Mouse (Mus musculus): ENCODE results near the gene Myt1l. TPM values are rescaled to one million over a fixed set of nuclear protein-coding genes. Genes with fewer than 3 reads are reported as not detected.

Gene Myt1l
- polyA plus RNA-seq, 1 experiment from 2014 or later: 5.1 TPM

DNA sequence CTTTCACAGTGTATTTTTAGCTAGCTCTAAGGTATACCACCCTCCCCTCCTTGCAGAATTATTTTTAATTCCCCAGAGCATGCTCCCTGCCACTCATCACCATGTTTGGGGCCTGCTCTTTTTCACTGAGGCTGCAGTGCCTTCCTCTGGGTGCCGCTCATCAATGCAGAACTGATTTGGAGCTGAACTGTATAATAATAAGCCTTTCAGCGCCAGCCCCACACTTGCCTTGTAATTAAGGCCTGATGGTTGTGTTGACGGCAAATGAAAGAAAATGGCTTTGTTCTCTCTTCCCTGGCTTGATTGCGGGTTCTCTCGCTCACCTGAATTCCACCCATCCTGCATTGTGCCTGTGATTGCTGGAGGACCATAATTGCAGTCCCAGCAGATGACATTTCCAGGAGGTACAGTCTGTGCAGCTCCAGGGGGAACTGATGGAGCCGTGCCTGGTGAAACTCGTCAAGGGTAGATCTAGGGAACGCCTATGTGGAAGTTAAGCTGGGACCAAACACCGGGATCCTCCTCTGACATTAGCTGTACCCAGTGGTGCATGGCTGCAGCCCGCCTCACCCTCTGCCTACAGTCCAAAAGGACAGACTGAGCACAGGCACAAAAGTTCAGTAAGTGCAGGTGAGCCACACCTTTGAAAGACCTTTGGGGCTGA is 101.8 kb downstream of the Myt1l start:
- Histone ChIP-seq H3K9me3 (ENCODE audit: control insufficient read depth, low read depth, low read length) (no peaks in the 10 kb centered on the region), H3K36me3 (ENCODE audit: control insufficient read depth, insufficient read depth, low read length) (no peaks in the 10 kb centered on the region), H3K4me3 (ENCODE audit: low read depth, low read length) (no peak overlapping the region), H3K27me3 (ENCODE audit: control insufficient read depth, insufficient read depth, low read length) (no peaks in the 10 kb centered on the region), H3K27ac (ENCODE audit: low read length) (no peak overlapping the region), H3K4me1 (ENCODE audit: control insufficient read depth, insufficient read depth, low read length) (no peaks in the 10 kb centered on the region), H3K9ac (replicated peaks; ENCODE audit: low read depth, low read length) (no peak overlapping the region), H3K4me2 (replicated peaks; ENCODE audit: low read depth, low read length) (no peak overlapping the region)
- 86% methylated on average over 10 of the region's 10 CpGs for WGBS
- no peak for ATAC-seq (ENCODE audit: insufficient number of reproducible peaks, insufficient read depth, low FRiP score, low read depth)

DNA sequence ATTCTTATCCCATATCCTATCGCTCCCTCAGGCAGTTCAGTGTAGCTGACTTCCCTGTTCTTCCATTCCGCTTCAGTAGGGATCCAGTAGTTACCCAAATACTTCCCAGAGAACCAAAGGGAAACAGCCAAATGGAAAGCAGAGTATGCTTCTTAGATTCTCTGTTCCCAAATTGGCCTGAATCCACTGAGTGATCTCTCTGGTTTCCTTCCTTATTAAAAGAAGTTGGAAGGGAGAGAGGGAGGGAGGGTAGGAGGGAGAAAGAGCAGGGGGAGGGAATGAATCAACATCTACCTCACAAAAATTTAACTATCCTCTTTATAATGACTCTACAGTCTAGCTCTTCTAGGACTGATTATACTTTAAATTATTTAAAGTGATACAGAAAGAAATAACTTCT is 106.3 kb downstream of the Myt1l start:
- Histone ChIP-seq H3K27me3 (ENCODE audit: control insufficient read depth, insufficient read depth, low read length) (no peaks in the 10 kb centered on the region), H3K9me3 (ENCODE audit: control insufficient read depth, low read depth, low read length) (no peaks in the 10 kb centered on the region), H3K27ac (ENCODE audit: low read length) (no peak overlapping the region), H3K9ac (replicated peaks; ENCODE audit: low read depth, low read length) (no peak overlapping the region), H3K4me2 (replicated peaks; ENCODE audit: low read depth, low read length) (no peak overlapping the region), H3K4me1 (ENCODE audit: control insufficient read depth, insufficient read depth, low read length) (no peaks in the 10 kb centered on the region), H3K4me3 (ENCODE audit: low read depth, low read length) (no peak overlapping the region), H3K36me3 (ENCODE audit: control insufficient read depth, insufficient read depth, low read length) (no peaks in the 10 kb centered on the region)
- WGBS: 83% methylated on average over 2 of the region's 2 CpGs
- ATAC-seq (ENCODE audit: insufficient number of reproducible peaks, insufficient read depth, low FRiP score, low read depth): no peak

DNA sequence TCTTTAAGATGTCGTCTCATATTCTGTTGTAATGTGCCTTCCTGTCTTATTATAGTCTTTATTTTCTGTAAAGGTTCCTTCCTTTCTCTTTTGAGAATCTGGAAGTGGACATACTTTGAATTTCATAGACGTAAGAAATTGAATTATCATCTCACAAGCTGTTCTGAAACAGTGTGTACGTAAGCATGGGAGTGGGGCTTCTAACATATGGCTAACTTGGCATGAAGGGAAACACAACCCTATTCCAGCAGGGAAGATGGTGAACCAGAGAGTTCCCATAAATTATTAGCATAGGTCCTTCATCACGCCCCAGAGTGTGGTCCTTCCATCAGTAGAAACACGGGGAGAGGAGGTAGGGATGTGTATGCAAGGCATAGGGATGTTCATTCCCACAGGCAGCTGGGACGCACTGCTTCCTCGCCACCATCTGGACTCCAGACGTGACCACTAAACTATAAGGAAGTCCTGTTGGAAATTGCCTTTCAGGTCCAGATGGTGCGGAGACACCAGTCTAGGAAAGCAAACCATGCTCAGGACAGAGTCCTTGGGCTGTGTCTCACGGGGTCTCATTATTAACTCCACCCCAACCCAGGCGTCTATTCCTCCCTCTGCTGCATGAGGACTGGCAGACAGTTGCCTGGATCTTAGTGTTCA is 111.5 kb downstream of the Myt1l start:
- Histone ChIP-seq H3K4me2 (replicated peaks; ENCODE audit: low read depth, low read length) (no peak overlapping the region), H3K4me3 (ENCODE audit: low read depth, low read length) (no peak overlapping the region), H3K27me3 (ENCODE audit: control insufficient read depth, insufficient read depth, low read length) (no peaks in the 10 kb centered on the region), H3K27ac (ENCODE audit: low read length) (no peak overlapping the region), H3K4me1 (ENCODE audit: control insufficient read depth, insufficient read depth, low read length) (no peaks in the 10 kb centered on the region), H3K36me3 (ENCODE audit: control insufficient read depth, insufficient read depth, low read length) (no peaks in the 10 kb centered on the region), H3K9me3 (ENCODE audit: control insufficient read depth, low read depth, low read length) (no peaks in the 10 kb centered on the region), H3K9ac (replicated peaks; ENCODE audit: low read depth, low read length) (no peak overlapping the region)
- 78% methylated on average over 11 of the region's 11 CpGs for WGBS
- no peak for ATAC-seq (ENCODE audit: insufficient number of reproducible peaks, insufficient read depth, low FRiP score, low read depth)

DNA sequence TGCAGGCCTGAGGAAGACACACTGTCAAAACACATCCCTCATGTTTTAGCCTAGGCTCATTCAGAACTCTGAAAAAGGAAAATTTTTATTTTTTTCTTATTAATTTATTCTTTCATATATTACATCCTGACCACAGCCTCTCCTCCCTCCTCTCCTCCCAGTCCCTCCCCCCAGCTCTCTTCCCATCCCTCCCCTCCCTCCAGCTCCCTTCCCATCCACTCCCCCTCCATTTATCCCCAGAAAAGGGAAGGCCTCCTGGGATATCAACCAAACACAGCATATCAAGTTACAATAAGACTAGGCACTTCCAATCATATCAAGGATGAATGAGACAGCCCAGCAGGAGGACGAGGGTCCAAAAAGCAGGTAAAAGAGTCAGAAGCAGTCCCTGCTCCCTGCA is 112.0 kb downstream of the Myt1l start:
- Histone ChIP-seq H3K27me3 (ENCODE audit: control insufficient read depth, insufficient read depth, low read length) (no peaks in the 10 kb centered on the region), H3K36me3 (ENCODE audit: control insufficient read depth, insufficient read depth, low read length) (no peaks in the 10 kb centered on the region), H3K4me1 (ENCODE audit: control insufficient read depth, insufficient read depth, low read length) (no peaks in the 10 kb centered on the region), H3K9ac (replicated peaks; ENCODE audit: low read depth, low read length) (no peak overlapping the region), H3K4me2 (replicated peaks; ENCODE audit: low read depth, low read length) (no peak overlapping the region), H3K27ac (ENCODE audit: low read length) (no peak overlapping the region), H3K4me3 (ENCODE audit: low read depth, low read length) (no peak overlapping the region), H3K9me3 (ENCODE audit: control insufficient read depth, low read depth, low read length) (no peaks in the 10 kb centered on the region)
- ATAC-seq (ENCODE audit: insufficient number of reproducible peaks, insufficient read depth, low FRiP score, low read depth): no peak
- WGBS: 56% methylated on average over 1 of the region's 1 CpGs

DNA sequence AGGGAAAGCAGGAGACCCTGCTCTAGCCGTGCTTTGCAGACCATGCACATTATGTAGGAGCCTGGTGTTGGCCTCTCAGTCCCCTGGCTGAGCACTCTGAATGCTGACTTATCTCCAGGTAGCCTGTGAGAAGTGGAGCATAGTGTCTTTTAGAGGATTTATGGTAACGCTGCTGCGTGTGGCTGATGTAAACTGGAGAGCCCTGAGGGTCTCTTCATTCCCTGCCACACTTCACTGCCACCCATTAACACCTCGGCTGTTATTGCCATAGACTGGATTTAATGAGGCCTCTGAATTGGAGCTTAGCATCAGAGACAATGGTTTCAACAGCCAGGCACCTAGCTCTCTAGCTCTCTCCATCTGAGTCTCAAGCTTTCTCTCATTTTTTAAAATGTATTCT is 114.7 kb downstream of the Myt1l start:
- no peaks in the 10 kb centered on the region for H3K27me3 ChIP-seq (ENCODE audit: control insufficient read depth, insufficient read depth, low read length)
- H3K4me1 ChIP-seq (ENCODE audit: control insufficient read depth, insufficient read depth, low read length): no peaks in the 10 kb centered on the region
- H3K4me2 ChIP-seq (replicated peaks; ENCODE audit: low read depth, low read length): no peak overlapping the region
- H3K9ac ChIP-seq (replicated peaks; ENCODE audit: low read depth, low read length): no peak overlapping the region
- no peaks in the 10 kb centered on the region for H3K9me3 ChIP-seq (ENCODE audit: control insufficient read depth, low read depth, low read length)
- H3K4me3 ChIP-seq (ENCODE audit: low read depth, low read length): no peak overlapping the region
- no peak overlapping the region for H3K27ac ChIP-seq (ENCODE audit: low read length)
- WGBS: 37% methylated on average over 4 of the region's 4 CpGs
- no peaks in the 10 kb centered on the region for H3K36me3 ChIP-seq (ENCODE audit: control insufficient read depth, insufficient read depth, low read length)
- ATAC-seq (ENCODE audit: insufficient number of reproducible peaks, insufficient read depth, low FRiP score, low read depth): no peak

DNA sequence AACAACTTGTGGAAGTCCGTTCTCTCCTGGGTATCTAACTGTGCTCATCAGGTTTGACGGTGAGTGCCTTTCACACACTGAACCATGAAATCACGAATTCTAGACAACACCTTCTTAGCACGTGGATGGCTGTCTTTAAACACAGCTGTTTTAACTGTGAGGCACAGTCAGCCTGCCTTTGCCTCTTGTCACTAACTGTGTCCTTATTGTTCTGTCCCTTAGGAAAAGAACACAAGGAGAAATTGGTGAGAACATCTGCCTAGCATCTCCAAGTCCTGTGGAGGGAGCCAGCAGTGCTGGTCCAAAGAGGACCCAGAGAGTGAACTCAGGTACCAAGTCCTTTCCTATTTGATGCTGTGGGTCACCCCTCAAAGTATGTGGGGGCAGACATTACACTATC is 115.9 kb downstream of the Myt1l start:
- WGBS: 81% methylated on average over 4 of the region's 4 CpGs
- no peaks in the 10 kb centered on the region for H3K36me3 ChIP-seq (ENCODE audit: control insufficient read depth, insufficient read depth, low read length)
- no peak for ATAC-seq (ENCODE audit: insufficient number of reproducible peaks, insufficient read depth, low FRiP score, low read depth)

DNA sequence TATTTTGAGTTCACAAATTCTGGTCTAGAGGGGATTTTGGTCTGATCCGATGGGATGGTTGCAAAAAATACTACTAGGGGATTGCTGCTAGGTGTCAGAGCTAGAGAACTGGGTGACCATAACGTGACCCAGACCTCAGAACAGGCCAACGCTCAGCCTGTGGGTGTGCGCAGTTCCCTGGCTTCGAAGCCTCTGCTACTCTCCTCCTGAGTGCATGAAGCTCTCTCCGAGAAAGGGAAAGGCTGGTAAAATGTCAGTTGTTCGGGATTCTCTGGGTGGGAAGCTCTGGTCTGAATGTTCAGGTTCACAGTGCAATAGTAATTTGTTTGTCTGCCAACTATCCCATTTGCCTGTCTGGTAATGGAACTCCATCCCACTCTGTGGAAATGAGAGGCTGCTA is 116.5 kb downstream of the Myt1l start:
- no peaks in the 10 kb centered on the region for H3K4me1 ChIP-seq (ENCODE audit: control insufficient read depth, insufficient read depth, low read length)
- ATAC-seq (ENCODE audit: insufficient number of reproducible peaks, insufficient read depth, low FRiP score, low read depth): no peak
- no peaks in the 10 kb centered on the region for H3K36me3 ChIP-seq (ENCODE audit: control insufficient read depth, insufficient read depth, low read length)
- 84% methylated on average over 7 of the region's 7 CpGs for WGBS
- H3K9me3 ChIP-seq (ENCODE audit: control insufficient read depth, low read depth, low read length): no peaks in the 10 kb centered on the region
- H3K4me3 ChIP-seq (ENCODE audit: low read depth, low read length): no peak overlapping the region
- H3K9ac ChIP-seq (replicated peaks; ENCODE audit: low read depth, low read length): no peak overlapping the region
- no peaks in the 10 kb centered on the region for H3K27me3 ChIP-seq (ENCODE audit: control insufficient read depth, insufficient read depth, low read length)
- H3K4me2 ChIP-seq (replicated peaks; ENCODE audit: low read depth, low read length): no peak overlapping the region
- no peak overlapping the region for H3K27ac ChIP-seq (ENCODE audit: low read length)

More for the DNA sequence above, 115.9 kb downstream of the Myt1l start:
- no peaks in the 10 kb centered on the region for H3K9me3 ChIP-seq (ENCODE audit: control insufficient read depth, low read depth, low read length)
- no peak overlapping the region for H3K4me3 ChIP-seq (ENCODE audit: low read depth, low read length)
- no peak overlapping the region for H3K9ac ChIP-seq (replicated peaks; ENCODE audit: low read depth, low read length)
- no peaks in the 10 kb centered on the region for H3K4me1 ChIP-seq (ENCODE audit: control insufficient read depth, insufficient read depth, low read length)
- no peak overlapping the region for H3K4me2 ChIP-seq (replicated peaks; ENCODE audit: low read depth, low read length)
- no peaks in the 10 kb centered on the region for H3K27me3 ChIP-seq (ENCODE audit: control insufficient read depth, insufficient read depth, low read length)
- no peak overlapping the region for H3K27ac ChIP-seq (ENCODE audit: low read length)

DNA sequence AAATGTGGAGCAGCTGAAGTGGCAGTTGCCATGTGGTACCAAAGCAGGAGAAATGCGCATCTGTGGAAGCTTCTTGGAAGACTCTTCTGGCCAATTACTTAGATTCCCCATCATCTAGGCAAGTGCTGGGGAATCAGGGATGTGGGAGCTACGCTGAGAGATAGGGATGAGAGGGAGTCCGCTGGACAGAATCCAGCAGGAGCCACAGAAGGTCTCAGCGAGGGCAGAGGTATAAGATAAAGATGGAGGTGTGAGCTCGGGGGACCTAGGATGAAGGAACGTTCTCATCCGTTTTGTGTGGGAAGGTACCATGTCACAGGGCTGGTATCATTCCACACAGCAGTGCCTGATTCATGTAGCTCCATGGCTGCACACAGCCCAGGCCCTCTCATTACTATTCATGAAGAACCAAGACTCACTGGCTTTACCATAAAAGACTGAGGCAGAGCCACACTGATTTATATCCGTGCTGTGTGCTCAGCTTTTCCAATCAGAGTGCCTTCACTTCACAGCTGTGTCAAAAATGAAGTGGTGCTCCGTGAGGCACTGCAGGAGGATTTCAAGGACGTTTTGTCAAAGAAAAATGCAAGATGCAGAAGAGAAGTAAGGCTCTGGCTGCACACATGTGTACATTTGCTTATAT is 121.4 kb downstream of the Myt1l start:
- Histone ChIP-seq H3K27me3 (ENCODE audit: control insufficient read depth, insufficient read depth, low read length) (no peaks in the 10 kb centered on the region), H3K4me1 (ENCODE audit: control insufficient read depth, insufficient read depth, low read length) (no peaks in the 10 kb centered on the region), H3K9ac (replicated peaks; ENCODE audit: low read depth, low read length) (no peak overlapping the region), H3K36me3 (ENCODE audit: control insufficient read depth, insufficient read depth, low read length) (no peaks in the 10 kb centered on the region), H3K9me3 (ENCODE audit: control insufficient read depth, low read depth, low read length) (no peaks in the 10 kb centered on the region), H3K4me3 (ENCODE audit: low read depth, low read length) (no peak overlapping the region), H3K27ac (ENCODE audit: low read length) (no peak overlapping the region), H3K4me2 (replicated peaks; ENCODE audit: low read depth, low read length) (no peak overlapping the region)
- WGBS: 77% methylated on average over 10 of the region's 10 CpGs
- ATAC-seq (ENCODE audit: insufficient number of reproducible peaks, insufficient read depth, low FRiP score, low read depth): no peak

All from stomach, embryonic 14.5 days (tissue).